Mouse (Mus musculus): ENCODE data around the gene Eif5a. TPM values are rescaled to one million over a fixed set of nuclear protein-coding genes. Genes with fewer than 3 reads are reported as not detected.
A peak's percentile ranks its signal among the peaks of the same experiment; 100 is the strongest.
"Not testable (repeated sequence)": the region's sequence is repeated elsewhere in the genome, so short reads cannot be mapped to it uniquely, and the experiment has no call there.

The Eif5a gene
- total RNA-seq, 2 experiments from 2014 or later, result 420 to 449 TPM

- intact Hi-C loops (cut with DNase I), result loop anchor here (10.0 kb wide), 1 partner anchor 285 kb away; the partner anchor contains the start of gene Slc16a11
- DNase-seq, result not testable (repeated sequence)
Measured at GRCm38 (mm10) chr11:69930176-69930575, 8.4 kb upstream of the Eif5a start.

GRCm38 (mm10) chr11:69929712-69930111 is 8.0 kb upstream of the Eif5a start:
- intact Hi-C loops (cut with DNase I), result loop anchor here (10.0 kb wide), 1 partner anchor 285 kb away; the partner anchor contains the start of gene Slc16a11
- no peak for DNase-seq

- intact Hi-C loops (cut with DNase I), result no loop called here
- no peak for DNase-seq
Measured at GRCm38 (mm10) chr11:69927501-69927900, 5.7 kb upstream of the Eif5a start.

GRCm38 (mm10) chr11:69922796-69923195 is 1.0 kb upstream of the Eif5a start:
- intact Hi-C loops (cut with DNase I), result no loop called here

GRCm38 (mm10) chr11:69922012-69922756 is 426 bp upstream of the Eif5a start:
- DNase-seq, result no peak
- intact Hi-C loops (cut with DNase I), result no loop called here

More at GRCm38 (mm10) chr11:69922796-69923195, 1.0 kb upstream of the Eif5a start:
- DNase-seq, result no peak

GRCm38 (mm10) chr11:69920266-69921031 is 1.3 kb downstream of the Eif5a start:
- peak in 1 of 2 experiments; percentile 32 for DNase-seq
- intact Hi-C loops (cut with DNase I), result loop anchor here (1.0 to 2.0 kb wide), 3 partner anchors 40 to 162 kb away; partner anchors contain the start of genes Ctdnep1, Kctd11 and Polr2a

- DNase-seq, result peak; percentile 76 to 83
- intact Hi-C loops (cut with DNase I), result loop anchor here (2.0 kb wide), 3 partner anchors 17 to 61 kb away; partner anchors contain the start of genes Ctdnep1 and Kctd11
Measured at GRCm38 (mm10) chr11:69919661-69920265, 2.0 kb downstream of the Eif5a start.

- intact Hi-C loops (cut with DNase I), result loop anchor here (2.0 kb wide), 1 partner anchor 16 kb away; no protein-coding TSS in a partner anchor
- no peak for DNase-seq
Measured at GRCm38 (mm10) chr11:69919053-69919452, 2.7 kb downstream of the Eif5a start.

GRCm38 (mm10) chr11:69918118-69918517 is 3.6 kb downstream of the Eif5a start:
- DNase-seq, result no peak
- intact Hi-C loops (cut with DNase I), result loop anchor here (2.0 kb wide), 1 partner anchor 15 kb away; no protein-coding TSS in a partner anchor

GRCm38 (mm10) chr11:69917379-69917948 is 4.3 kb downstream of the Eif5a start:
- intact Hi-C loops (cut with DNase I), result no loop called here
- DNase-seq, result no peak

GRCm38 (mm10) chr11:69916652-69917378 is 4.9 kb downstream of the Eif5a start:
- not testable (repeated sequence) for DNase-seq

GRCm38 (mm10) chr11:69915667-69916627 is 5.8 kb downstream of the Eif5a start:
- intact Hi-C loops (cut with DNase I), result no loop called here
- DNase-seq, result no peak

More at GRCm38 (mm10) chr11:69916652-69917378, 4.9 kb downstream of the Eif5a start:
- intact Hi-C loops (cut with DNase I), result not testable (repeated sequence)

- intact Hi-C loops (cut with DNase I), result no loop called here
- no peak for DNase-seq
Measured at GRCm38 (mm10) chr11:69914917-69915430, 6.8 kb downstream of the Eif5a start.

- intact Hi-C loops (cut with DNase I), result no loop called here
- DNase-seq, result no peak
Measured at GRCm38 (mm10) chr11:69914372-69914764, 7.4 kb downstream of the Eif5a start.

- intact Hi-C loops (cut with DNase I), result no loop called here
Measured at GRCm38 (mm10) chr11:69913554-69914371, 8.0 kb downstream of the Eif5a start, which contains the start of gene Gps2. Gps2 (plus strand) TSS chr11:69913888.

GRCm38 (mm10) chr11:69912716-69913530 is 8.8 kb downstream of the Eif5a start:
- no peak for DNase-seq
- intact Hi-C loops (cut with DNase I), result no loop called here

More at GRCm38 (mm10) chr11:69913554-69914371, 8.0 kb downstream of the Eif5a start, which contains the start of gene Gps2:
- DNase-seq, result peak; percentile 93 to 94
